Mouse (Mus musculus): ENCODE results near the gene Olfr484.
"Not testable (repeated sequence)": the region's sequence is repeated elsewhere in the genome, so short reads cannot be mapped to it uniquely, and the experiment has no call there.

The Olfr484 gene

GRCm38 (mm10) chr7:108127349-108127748 is at the start of gene Olfr484:
Gene Olfr484, minus strand, starts transcription at chr7:108127449.
- no peak for DNase-seq (ENCODE audit: low spot score in 2 of 2)

DNA sequence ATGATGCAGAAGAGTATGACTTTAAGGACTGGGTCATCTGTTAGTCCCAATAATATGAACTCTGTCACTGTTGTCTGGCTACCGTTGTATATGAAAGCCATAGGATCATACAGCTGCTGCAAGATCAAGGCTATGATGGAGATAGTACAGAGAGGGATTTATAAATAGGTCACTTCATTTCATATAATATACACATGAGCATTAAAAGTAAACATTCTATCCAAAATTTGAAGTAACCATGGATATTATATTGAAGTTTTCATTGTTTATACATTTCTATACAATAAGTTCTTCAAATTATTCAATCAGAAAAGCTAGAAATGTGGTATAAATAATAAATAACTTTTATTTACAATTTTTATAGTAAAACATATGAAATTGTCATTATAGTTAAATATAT is 45.4 kb upstream of the Olfr484 start, which contains the start of gene Olfr486:
Olfr486 (minus strand) TSS at position 101 of the 400 bp plus-strand sequence.
- DNase-seq (ENCODE audit: low spot score in 2 of 2): not testable (repeated sequence)

DNA sequence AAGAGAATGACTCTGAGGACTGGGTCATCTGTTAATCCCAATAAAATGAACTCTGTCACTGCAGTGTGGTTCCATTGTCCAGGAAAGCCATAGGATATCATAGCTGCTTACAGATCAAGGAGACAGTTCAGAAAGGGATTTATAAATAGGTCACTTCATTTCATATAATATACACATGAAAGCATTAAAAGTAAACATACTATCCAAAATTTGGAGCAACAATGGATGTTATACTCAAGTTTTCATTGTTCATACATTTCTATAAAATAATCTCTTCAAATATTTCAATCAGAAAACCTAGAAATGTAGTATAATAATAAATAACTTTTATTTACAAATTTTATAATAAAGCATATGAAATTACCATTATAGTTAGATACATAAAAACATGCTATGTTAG is 32.5 kb upstream of the Olfr484 start, which contains the start of gene Olfr485:
Olfr485 (minus strand) TSS at position 101 of the 400 bp plus-strand sequence.
- no peak for DNase-seq (ENCODE audit: low spot score in 2 of 2)

DNA sequence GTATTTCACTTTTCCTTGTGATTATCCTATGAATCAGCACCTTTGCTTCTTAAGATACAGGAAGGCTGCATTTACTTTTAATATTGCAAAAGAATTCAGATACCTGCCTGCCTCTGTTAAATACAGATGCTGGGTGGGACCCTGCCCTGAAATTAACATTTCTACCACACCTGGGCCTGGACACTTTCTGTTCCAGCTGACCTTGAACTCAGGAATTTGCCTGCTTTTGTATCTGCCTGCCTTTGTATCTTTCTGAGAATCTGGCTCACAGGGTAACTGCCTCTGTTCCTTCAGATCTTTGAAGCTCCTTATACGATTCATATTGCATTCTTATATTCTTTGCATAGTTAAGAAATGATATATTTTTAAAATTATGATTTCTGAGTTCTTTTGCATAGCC is 5.8 kb downstream of the Olfr484 start:
- DNase-seq (ENCODE audit: low spot score in 2 of 2): no peak

- no peak for DNase-seq (ENCODE audit: low spot score in 2 of 2)
Observed at GRCm38 (mm10) chr7:108120681-108121080, 6.6 kb downstream of the Olfr484 start.

GRCm38 (mm10) chr7:108100549-108100948 is 26.7 kb downstream of the Olfr484 start, which contains the start of gene Olfr483:
Gene Olfr483, plus strand, starts transcription at chr7:108100849.
- DNase-seq (ENCODE audit: low spot score in 2 of 2): no peak

GRCm38 (mm10) chr7:108097486-108097885 is 29.8 kb downstream of the Olfr484 start, which contains the start of gene Olfr482:
Gene Olfr482, minus strand, starts transcription at chr7:108097586.
- DNase-seq (ENCODE audit: low spot score in 2 of 2): no peak

GRCm38 (mm10) chr7:108079555-108079954 is 47.7 kb downstream of the Olfr484 start, which contains the start of gene Olfr481:
Gene Olfr481, plus strand, starts transcription at chr7:108079855.
- DNase-seq (ENCODE audit: low spot score in 2 of 2): no peak

All from spleen, postnatal 10 days (tissue).